Mouse (Mus musculus) frontal cortex, adult 2 months (tissue): ENCODE results near the gene Cabin1. TPM values are rescaled to one million over a fixed set of nuclear protein-coding genes. Genes with fewer than 3 reads are reported as not detected.

ENCODE experiments used
- DNase-seq, 2 experiments: peaks; one replicate each; pipeline ENCODE4 v3.0.0; 2022; ENCODE audit warnings: low spot score in 1 of 2; ENCODE audit errors: extremely low spot score in 1 of 2
- polyA plus RNA-seq: library from polyadenylated mRNA; depleted of rRNA; stranded (reverse); fragments of >200 nt; gene quantifications from 2 replicates; pipeline ENCODE4 v1.2.3, GENCODE M21; 2012; rRNA removed

The Cabin1 gene
- 50.9 and 57.4 TPM in 2 replicates for polyA plus RNA-seq

DNA sequence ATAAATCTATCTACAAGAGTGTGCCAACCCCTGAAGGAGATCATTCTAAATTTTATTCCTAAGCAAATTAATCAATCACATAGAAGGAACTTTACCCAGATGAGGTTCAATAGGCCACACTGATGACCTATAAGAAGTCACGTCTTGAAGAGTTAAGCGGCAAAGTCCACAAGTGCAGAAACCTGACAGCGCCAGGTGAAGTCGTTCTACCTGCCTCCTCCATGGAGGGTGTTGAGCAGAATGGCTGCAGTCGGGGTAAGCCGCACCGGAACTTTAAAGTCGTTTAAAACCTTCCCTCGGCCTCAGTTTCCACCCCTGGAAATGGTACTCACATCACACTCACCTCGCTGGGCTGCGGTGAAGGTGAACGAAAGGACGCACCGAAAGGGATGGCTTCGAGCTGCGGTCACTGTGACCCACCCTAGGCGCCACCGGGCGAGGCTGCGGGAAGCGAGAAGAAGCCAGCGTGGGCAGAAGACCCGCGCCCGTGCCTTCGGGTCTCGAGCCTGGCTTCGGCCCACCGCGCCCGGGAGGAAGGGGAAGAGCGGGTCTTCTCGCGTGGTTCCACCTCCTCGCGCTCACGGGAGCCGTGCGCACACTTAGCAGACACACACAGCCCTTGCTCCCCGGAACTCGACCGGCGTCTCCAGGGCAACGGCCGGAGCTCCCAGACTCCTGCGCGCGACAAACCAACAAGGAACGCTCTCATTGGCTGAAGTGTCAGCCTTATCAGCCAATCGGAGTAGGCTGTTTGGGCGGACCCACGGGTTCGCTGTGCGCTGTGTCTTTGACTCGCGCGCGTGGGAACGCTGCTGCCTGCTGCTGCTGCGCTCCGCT, at the start of gene Cabin1:
Cabin1 (minus strand) TSS at position 660 of the 837 bp plus-strand sequence.
- DNase-seq: peak; percentile 96 to 99

DNA sequence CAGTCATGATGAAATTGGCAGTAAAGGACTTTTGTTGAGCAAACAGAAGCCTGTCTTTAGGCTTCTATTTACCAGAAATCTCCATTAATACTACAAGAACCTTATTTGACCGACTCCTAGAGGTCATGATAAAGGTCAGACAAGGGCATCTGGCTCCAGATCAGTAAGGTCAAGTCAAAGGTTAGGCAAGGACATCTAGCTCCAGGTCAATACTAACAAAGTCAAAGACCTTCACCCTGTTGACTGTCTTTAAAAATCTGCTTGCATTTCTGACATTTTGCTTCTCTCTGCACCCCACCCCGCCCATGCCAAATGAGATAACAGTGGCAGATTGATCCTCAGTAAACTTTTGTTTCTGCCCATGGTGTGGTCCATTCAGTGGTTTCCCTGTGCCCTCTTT, 40.1 kb upstream of the Cabin1 start:
- no peak for DNase-seq

DNA sequence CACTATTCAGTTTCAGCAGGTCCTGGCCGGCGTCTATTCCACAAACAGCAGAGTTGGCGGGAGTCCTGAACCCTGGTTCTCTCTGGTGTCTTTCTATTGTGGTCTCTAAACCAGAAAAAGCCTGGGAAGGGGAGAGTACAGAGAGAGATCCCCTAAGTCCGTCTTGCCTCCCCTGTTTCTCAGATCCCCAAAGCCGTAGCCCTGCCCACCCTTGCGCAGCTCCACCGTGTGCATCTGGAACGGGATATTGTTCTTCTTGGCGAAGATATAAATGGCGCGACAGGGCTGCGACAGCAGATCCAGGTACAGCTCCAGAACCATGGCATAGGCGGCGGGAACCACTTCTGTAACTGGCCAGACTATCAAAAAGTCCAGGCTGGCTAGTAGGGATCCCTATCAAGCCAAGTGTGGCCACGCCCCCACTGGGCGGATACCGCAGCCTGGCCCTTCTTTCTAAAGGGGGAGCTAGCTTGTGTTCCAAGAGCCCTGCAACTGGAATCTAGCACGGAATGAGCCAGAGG, 34.1 kb upstream of the Cabin1 start, which contains the start of gene Gstt1:
Gstt1 (minus strand) TSS at position 409 of the 521 bp plus-strand sequence.
- DNase-seq: peak in 1 of 2 experiments; percentile 9

DNA sequence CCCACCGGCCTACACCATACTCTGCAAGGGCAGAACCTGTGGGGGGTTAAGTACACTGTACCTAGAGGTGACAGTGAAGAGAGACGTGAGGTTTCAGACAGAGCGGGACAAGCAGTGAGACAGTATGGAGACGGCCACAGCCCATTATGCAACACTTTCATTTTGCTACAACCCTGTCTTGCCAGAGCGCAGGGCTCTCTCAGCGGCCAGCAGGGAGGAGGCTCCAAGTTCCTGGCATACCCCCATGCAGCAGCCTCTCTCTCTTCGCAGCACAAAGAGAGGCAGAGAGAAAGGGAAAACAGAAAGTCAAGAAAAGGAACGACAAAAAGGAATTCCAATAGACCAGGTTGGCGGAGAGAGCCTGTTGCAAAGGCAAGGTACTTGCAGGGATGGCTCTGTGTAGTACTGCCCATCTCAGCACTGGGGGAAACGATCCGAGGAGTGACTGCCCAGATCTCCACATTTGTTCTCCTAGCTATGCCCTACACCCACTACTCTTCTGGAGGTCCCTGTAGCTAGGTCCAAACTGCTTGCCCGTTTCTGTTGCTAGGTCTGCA, 33.6 kb upstream of the Cabin1 start:
- peak in 1 of 2 experiments; percentile 45 for DNase-seq

DNA sequence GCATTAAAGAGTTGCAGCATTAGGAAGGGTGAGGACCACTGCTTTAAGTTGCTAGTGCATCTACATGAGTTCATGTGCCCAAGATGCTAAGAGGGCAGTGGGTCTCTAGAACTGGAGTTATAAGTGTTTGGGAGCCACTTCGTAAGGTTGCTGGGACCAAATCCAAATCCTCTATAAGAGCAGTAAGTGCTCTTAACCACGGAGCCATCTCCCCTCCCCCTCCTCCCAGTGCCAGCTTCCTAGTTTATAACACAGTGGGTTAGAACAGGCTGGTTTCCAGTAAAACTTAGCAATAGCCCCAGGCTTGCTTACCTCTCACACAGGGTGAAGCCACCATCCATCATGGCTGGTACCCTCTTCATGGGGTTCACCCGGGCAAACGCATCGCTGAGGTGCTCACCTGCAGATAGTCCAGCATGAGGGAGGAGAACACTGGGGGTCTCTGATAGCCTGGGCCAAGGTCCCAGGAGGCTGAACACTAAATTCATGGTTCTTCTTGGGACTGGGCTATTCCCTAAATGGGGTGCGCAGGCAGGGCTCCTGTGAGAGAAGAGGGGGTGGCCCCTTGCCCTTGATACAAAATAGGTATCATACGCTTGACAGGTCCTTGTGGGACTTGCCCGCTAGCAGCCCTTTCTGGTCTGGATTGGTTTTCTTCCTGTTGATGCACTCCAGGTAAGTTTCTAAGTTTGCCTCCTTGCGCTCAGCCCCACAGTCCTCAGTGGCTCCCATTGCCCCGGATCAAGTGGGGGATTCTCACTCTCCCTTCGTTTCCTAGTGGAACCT, 32.8 kb upstream of the Cabin1 start:
- no peak for DNase-seq

DNA sequence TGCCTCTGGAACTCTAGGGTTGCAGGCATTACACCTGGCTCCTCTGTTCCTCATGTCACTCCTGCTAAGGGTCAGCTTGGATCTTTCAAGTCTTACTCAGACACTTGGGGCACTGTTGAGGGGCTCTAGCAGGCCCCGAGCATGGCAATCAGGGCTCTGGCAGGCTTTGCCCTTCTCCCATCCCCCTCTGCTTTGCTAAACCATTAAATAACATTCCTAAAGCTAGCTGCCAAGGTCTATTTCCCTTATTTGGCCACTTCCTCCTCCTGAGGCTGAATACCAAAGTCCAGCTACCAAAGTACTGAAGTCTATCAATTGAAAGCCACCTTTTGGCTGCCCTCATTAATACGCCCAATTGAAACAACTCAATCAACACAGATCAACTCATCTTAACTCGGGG, 30.7 kb upstream of the Cabin1 start:
- no peak for DNase-seq

DNA sequence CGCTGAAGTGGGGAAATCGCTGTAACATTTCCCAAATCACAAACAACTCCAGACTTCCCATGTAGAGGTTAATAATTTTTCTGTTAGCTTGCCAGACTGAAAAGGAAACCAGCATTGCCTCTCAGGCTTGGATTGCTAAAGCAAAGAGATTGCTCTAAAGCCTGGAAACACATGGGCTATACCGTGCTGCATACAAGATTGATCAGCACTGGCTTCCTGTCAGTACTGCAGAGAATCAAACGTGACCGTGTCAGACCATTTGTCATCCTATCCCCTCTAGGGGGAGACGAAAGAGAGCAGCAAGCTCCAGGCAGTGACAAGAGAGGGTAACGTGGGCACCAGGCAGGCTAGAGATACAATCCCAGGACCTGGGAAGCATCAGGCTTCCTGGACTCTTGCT, 26.6 kb upstream of the Cabin1 start:
- no peak for DNase-seq

DNA sequence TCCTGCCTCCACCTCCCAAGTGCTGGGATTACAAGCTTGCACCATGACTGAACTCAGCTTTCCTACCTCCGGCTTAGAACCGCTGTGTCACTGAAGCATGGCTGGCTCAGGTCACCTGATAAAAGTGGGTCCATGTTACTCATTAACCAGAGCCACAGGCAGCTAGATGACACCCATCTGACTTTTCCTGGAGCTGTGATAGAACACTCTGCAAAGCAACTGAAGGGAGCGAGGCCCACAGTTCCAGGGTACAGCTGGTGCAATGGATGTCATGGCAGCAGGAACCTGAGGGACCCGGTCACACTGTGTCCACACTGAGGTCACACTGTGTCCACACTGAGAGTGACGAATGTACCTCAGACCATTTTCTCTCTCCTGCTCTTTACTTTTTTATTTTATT, 25.7 kb upstream of the Cabin1 start:
- no peak for DNase-seq

DNA sequence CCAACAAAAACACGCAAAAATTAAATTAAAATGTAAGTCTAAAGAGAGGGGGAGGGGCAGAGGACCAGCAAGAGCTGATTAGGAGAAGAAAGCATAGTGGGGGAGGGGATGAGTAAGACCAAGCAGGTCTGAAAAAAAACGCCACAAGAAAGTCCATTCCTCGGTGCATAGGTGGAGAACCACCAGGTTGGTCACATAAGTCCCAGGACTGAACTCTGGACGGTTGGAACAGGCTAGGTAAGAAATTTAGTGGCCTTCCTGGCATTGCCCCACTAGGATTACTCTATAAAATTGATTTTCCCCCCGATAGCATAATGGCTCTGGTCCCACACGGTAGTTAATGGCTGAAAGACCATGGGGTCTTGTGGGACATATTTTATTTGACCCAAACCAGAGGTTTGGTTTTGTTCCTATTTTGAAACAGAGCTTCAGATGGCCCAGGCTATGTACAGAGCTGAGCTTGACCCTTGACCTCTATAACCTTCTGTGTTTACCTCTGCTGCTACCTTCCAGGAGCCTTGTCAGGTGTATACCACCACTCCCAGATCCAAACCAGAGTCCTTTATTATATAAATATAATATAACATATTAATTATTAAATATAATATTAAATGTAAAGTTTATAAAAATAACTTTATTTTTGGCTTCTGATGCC, 25.1 kb upstream of the Cabin1 start:
- no peak for DNase-seq

DNA sequence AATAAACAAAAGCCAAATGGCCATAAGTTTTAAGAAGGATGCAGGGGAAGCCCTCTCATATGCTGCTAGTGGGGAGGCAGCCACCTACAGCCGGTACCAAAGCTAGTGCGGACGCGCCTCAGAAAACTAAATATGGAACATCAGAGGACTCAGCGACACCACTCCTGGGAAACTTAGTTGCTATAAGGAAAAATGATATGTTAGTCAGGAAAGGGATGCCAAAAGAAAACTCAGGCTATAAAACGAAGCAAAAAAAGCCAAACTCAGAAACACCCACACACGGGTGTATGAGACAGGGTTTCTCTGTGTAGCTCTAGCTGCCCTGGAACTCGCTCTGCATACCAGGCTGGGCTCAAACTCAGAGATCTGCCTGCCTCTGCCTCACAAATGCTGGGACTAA, 24.1 kb upstream of the Cabin1 start:
- peak in 1 of 2 experiments; percentile 43 for DNase-seq

DNA sequence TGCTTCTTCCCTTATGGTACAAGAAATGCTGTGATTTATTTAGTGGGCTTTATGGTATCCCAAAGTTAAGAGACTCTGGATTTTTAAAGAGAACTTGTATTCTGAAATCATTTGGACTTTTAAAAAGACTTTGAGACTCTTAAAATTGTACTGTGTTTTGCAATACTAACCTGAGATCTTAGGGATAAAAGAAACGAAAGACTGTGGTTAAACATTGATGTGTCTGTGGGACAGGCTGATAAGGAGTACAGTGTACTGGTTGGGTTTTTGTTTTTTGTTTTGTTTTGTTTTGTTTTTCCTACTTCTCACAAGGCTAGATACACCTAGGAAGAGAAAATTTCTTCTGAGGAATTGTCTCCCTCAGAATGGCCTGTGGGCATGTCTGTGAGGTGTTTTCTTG, 21.3 kb upstream of the Cabin1 start:
- no peak for DNase-seq

DNA sequence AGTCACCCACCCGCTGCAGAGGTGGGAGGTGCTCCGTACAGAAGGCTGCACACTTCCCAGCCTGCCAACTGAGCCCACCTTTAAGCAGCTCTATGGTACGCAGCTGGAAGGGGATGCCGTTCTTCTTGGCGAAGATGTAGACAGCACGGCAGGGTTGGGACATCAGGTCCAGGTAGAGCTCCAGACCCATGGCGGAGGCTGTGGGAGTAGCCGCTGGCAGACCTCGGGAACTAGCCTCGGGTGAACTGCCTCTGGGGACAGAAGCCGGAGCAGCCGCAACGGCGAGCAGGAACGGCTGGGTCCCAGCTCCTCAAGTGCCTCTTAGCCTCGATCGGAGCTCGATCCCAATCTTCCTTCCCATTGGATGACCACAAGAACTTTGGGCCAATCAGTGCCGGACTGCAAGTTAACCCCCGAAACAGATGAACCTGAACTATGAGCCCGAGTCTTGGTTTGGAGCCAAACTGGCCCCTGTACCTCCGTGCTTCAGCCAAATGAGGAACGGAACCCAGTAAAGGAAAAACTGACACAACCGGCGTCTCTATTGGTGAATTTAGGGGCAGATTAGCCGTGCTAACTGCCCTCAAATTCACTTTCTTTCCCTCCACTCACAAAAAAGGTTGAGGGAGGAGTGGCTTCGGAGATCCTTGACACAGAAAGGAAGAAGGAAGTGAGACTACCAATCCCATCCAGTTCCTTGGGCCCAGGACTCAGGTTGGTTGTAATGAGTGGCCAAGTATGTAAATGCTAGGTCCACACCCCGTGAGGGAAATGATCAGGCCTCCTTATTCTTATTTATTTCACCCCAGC, 16.8 kb upstream of the Cabin1 start, which contains the start of the genes Gm20441 and Gstt3:
Gm20441 (minus strand) TSS at position 186 of the 810 bp plus-strand sequence.
Gstt3 (minus strand) TSS at position 646 of the 810 bp plus-strand sequence.
- no peak for DNase-seq

DNA sequence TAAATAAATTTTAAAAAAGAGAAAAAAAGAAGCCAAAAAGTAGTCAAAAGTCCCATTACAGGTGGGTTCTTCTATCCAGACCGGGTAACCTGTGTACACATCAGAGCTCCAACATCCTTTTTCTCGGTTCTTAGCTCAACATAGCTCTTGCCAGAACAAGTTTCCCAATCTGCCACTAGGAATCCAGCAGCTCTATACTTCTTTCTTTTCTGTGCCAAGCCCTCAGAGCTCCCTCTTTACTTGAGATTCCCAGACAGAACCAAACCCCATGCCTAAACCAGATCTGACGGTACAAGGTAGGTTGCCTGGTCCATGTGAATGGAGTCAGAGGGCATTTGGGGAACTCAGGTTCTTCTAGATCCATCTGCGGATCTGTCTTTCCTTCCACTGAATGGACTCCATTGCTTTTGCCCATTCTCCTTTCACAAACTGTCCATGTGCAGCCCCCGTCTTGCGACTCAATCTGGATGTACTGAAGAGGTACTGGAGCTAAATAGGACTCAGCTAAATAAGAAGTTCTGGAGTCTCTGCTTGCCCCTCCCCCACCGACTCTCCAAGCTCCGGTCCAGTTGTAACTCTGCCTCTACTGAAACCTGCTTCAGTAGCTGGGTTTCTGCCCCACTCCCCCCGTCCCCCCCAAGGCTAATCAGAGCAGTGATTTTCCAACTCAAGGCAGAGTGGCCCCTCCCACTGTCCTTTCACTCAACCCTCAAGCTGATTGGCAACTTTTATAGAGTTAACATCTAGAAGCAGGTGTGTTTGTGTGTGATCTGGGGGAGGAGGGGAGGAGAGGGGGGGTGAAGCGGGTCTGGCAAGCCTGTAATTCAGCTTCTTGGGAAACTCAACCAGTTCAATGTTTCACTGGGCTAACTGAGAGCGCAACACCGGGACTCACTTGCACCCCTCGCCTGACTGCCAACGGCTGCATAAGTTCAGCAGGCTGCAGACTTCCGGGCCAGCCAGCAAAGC, 15.3 kb upstream of the Cabin1 start:
- no peak for DNase-seq

DNA sequence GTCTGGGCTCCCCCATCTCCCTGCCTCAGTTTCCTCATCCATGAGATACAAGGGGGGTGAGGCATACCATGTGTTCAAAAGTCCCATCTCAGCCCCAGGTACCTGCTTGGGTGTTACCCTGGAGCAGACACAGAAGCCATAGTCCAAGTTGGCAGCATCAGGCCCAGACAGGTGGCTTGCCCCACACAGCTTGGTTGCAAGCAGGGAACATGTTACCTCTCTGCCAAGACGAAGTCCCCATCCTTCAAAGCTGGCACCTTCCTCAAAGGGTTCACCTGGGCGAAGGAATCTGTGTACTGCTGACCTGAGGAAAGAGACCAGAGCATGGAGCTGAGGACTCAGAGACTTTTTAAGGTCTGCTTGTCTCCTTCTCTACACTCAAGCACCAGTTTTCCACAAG, 13.7 kb upstream of the Cabin1 start:
- DNase-seq: no peak

DNA sequence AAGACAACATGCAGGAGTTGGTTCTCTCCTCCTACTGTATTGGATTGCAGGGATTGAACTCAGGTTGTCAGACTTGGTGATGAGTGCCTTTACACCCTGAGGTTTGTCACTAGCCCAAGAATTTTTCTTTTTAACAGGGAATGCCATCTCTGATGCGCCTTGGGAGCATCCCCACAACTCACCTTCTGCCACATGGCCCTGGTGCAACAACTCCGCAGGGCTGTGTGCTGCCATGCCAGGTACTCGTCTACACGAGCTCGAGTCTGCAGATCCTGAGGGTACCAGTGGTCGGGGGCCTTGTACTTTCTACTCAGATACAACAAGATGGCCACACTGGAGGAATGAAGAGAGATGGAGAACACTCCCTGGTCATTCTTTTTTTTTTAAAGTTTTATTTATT, 12.4 kb upstream of the Cabin1 start:
- no peak for DNase-seq

DNA sequence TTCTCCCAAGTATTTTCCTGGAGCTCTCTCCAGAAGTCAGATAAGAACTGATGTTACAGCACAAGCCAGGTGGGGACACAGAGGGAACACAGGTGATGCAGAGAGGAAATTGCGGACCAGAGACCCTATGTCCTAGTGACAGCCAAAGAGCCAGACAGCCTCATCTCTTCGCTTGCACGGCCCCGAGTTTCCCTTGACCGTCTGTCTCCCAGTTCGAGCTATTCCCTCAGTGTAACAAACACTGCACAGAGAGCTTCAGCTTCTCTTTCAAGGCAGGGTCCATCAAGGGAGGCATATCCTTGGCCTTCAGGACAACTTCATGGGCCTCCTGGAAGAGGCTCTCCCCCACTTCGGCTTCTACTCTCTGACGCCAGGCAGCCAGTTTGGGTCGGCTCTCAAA, 10.4 kb upstream of the Cabin1 start:
- DNase-seq: no peak

DNA sequence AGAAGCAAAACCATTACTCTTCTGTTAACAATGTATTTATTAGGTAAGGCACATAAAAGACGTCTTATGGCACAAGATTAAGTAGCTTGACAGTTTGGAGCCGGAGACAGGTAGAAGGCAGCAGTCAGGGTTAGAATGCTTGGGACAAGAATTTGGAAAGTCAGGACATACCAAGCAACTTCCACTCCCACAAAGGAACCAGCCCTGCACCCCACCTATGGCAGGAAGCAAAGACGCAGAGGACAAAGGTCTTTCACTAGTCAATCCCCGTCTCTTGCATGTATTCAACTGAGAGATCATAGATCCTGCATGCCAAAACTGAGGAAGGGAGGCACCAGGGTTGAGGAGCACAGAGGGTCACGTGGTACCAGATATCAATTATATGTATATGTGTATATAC, 10.0 kb upstream of the Cabin1 start:
- no peak for DNase-seq
